Mouse (Mus musculus): ENCODE data around the gene Zbtb17. TPM values are rescaled to one million over a fixed set of nuclear protein-coding genes. Genes with fewer than 3 reads are reported as not detected.

The Zbtb17 gene
- polyA plus RNA-seq, 1 experiment from 2014 or later: 48.7 TPM

DNA sequence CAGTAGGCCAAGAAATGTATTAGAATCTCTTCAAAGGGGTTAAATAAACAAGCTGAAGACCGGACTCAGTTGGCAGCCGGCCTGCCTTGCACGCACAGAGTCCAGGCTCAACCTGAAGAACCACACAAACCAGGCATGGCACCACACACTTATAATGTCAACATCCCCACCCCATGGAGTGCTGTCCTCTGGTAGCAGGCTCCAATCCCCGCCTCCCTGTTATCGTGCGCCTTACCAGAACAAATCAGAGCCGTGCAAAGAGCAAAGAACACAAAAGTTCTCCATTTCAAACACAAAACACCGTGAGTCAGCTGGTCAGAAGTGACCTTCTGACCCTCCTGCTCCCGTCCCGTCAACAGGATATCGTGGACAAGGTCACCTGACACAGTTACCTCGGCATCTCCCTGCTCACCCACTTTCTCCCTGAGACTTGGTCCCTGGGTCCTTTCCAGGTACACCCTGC is 69.8 kb downstream of the Zbtb17 start:
- WGBS: 68% methylated on average over 12 of the region's 12 CpGs
- H3K9ac ChIP-seq: no peak overlapping the region
- no peak overlapping the region for H3K4me2 ChIP-seq (replicated peaks)
- no peaks in the 10 kb centered on the region for H3K27me3 ChIP-seq
- H3K4me1 ChIP-seq: peaks cover 6% of the 10 kb centered on the region; the same call in 1 of the 2 replicates
- H3K4me3 ChIP-seq: no peak overlapping the region
- H3K27ac ChIP-seq: no peak overlapping the region
- ATAC-seq (ENCODE audit: low FRiP score, low read depth): no peak
- H3K36me3 ChIP-seq: peaks cover 49% of the 10 kb centered on the region
- H3K9me3 ChIP-seq: no peaks in the 10 kb centered on the region

Other genes starting within 250 kb of the Zbtb17 start
- 6.1 and 8.4 TPM in 2 replicates for gene Rsg1, start 230.7 kb upstream of the Zbtb17 start, polyA plus RNA-seq (2015; fragmentation: Nextera tagmentation; extraction: Ambion mirVana)
- 8.1 and 10.9 TPM in 2 replicates for gene Arhgef19, start 205.2 kb upstream of the Zbtb17 start, polyA plus RNA-seq (2015; fragmentation: Nextera tagmentation; extraction: Ambion mirVana)
- 2.6 and 3.9 TPM in 2 replicates for gene Epha2, start 143.4 kb upstream of the Zbtb17 start, polyA plus RNA-seq (2015; fragmentation: Nextera tagmentation; extraction: Ambion mirVana)
- gene Fam131c, start 76.4 kb upstream of the Zbtb17 start, polyA plus RNA-seq (2015; fragmentation: Nextera tagmentation; extraction: Ambion mirVana): 0.65 and 0.91 TPM in 2 replicates
- 0.23 and 0.36 TPM in 2 replicates for gene Clcnka, start 45.9 kb upstream of the Zbtb17 start, polyA plus RNA-seq (2015; fragmentation: Nextera tagmentation; extraction: Ambion mirVana)
- not detected in 2 replicates for gene Clcnkb, start 28.6 kb upstream of the Zbtb17 start, polyA plus RNA-seq (2015; fragmentation: Nextera tagmentation; extraction: Ambion mirVana)
- 0.06 and 0.10 TPM in 2 replicates for gene Hspb7, start 23.9 kb upstream of the Zbtb17 start, polyA plus RNA-seq (2015; fragmentation: Nextera tagmentation; extraction: Ambion mirVana)
- not detected in 2 replicates for gene Srarp, start 8.5 kb upstream of the Zbtb17 start, polyA plus RNA-seq (2015; fragmentation: Nextera tagmentation; extraction: Ambion mirVana)
- 10.8 and 11.5 TPM in 2 replicates for gene Spen, start 93.9 kb downstream of the Zbtb17 start, polyA plus RNA-seq (2015; fragmentation: Nextera tagmentation; extraction: Ambion mirVana)
- 62.4 and 67.7 TPM in 2 replicates for gene Fblim1, start 161.4 kb downstream of the Zbtb17 start, polyA plus RNA-seq (2015; fragmentation: Nextera tagmentation; extraction: Ambion mirVana)
- gene Tmem82, start 174.0 kb downstream of the Zbtb17 start, polyA plus RNA-seq (2015; fragmentation: Nextera tagmentation; extraction: Ambion mirVana): 0.38 and 0.66 TPM in 2 replicates
- not detected in 2 replicates for gene Slc25a34, start 179.2 kb downstream of the Zbtb17 start, polyA plus RNA-seq (2015; fragmentation: Nextera tagmentation; extraction: Ambion mirVana)
- gene Plekhm2, start 220.2 kb downstream of the Zbtb17 start, polyA plus RNA-seq (2015; fragmentation: Nextera tagmentation; extraction: Ambion mirVana): 7.9 and 8.7 TPM in 2 replicates
- gene Rsc1a1, start 240.9 kb downstream of the Zbtb17 start, polyA plus RNA-seq (2015; fragmentation: Nextera tagmentation; extraction: Ambion mirVana): 1.3 TPM in 1 of 2 replicates, not detected in the other